Mouse (Mus musculus) forebrain, embryonic 12.5 days (tissue): ENCODE data around the gene Ggct. TPM values are rescaled to one million over a fixed set of nuclear protein-coding genes. Genes with fewer than 3 reads are reported as not detected.

ENCODE experiments used
- ATAC-seq: fragments of 200-750 bp; cut with Nextera tagmentation; 2 replicates; pipeline ENCODE4 v1.8.0; 2017; ENCODE audit warnings: moderate TSS enrichment; ENCODE audit not compliant: low FRiP score
- H3K27ac ChIP-seq: fragments of 300-500 bp; sonication (generic); 2 replicates; pipeline ENCODE4 v1.5.1; 2016; ENCODE audit warnings: mild to moderate bottlenecking
- H3K27me3 ChIP-seq: fragments of 300-500 bp; sonication (generic); 2 replicates; pipeline ENCODE4 v1.6.1; 2016; ENCODE audit warnings: mild to moderate bottlenecking
- H3K36me3 ChIP-seq: fragments of 300-500 bp; sonication (generic); replicated peaks from 2 replicates; pipeline ENCODE4 v1.6.1; 2016; ENCODE audit warnings: mild to moderate bottlenecking
- H3K4me1 ChIP-seq: fragments of 300-500 bp; sonication (generic); 2 replicates; pipeline ENCODE4 v1.6.1; 2016
- H3K4me2 ChIP-seq: fragments of 300-500 bp; sonication (generic); 2 replicates; pipeline ENCODE4 v1.6.1; 2016; ENCODE audit warnings: mild to moderate bottlenecking, moderate library complexity
- H3K4me3 ChIP-seq: fragments of 300-500 bp; sonication (generic); replicated peaks from 2 replicates; pipeline ENCODE4 v1.5.1; 2016; ENCODE audit warnings: mild to moderate bottlenecking
- H3K9ac ChIP-seq: fragments of 300-500 bp; sonication (generic); 2 replicates; pipeline ENCODE4 v1.6.1; 2016; ENCODE audit warnings: mild to moderate bottlenecking
- H3K9me3 ChIP-seq: fragments of 300-500 bp; sonication (generic); 2 replicates; pipeline ENCODE4 v1.6.1; 2016
- WGBS: fragments of 180-500 bp; shearing (Covaris S2); methylation state at CpG from one replicate; pipeline ENCODE4 v1.1.7; 2016; 5-methylcytosine and 5-hydroxymethylcytosine counted together
- polyA plus RNA-seq: library from polyadenylated mRNA; unstranded; fragments of >200 nt; fragmentation: Nextera tagmentation; extraction: Ambion mirVana; gene quantifications from 2 replicates; pipeline ENCODE4 v1.2.1, GENCODE M21; 2016

Gene Ggct
- polyA plus RNA-seq, result 9.3 and 9.4 TPM in 2 replicates

GRCm38 (mm10) chr6:54992734-54993260 lies at the start of gene Ggct:
Ggct (minus strand) TSS chr6:54992950.
- Histone ChIP-seq H3K4me3 (peak within 1 kb of the TSS; percentile 55), H3K4me1 (peaks cover 9% of the 10 kb centered on the region; the same call in 1 of the 2 replicates), H3K27me3 (peaks cover 15% of the 10 kb centered on the region; the same call in 1 of the 2 replicates), H3K9me3 (no peaks in the 10 kb centered on the region), H3K27ac (0 out of 2 replicates have a peak within 1 kb of the TSS, but pooled peaks have one; percentile 5), H3K36me3 (no peaks in the 10 kb centered on the region), H3K9ac (peak within 1 kb of the TSS; percentile 65), H3K4me2 (peak within 1 kb of the TSS; percentile 88)
- WGBS, result under 1% methylated on average over 41 of the region's 41 CpGs
- peak; percentile 100 for ATAC-seq

GRCm38 (mm10) chr6:55040031-55040430 lies 47.3 kb upstream of the Ggct start:
- WGBS, result 79% methylated on average over 1 of the region's 1 CpGs
- H3K9me3 ChIP-seq, result no peaks in the 10 kb centered on the region

GRCm38 (mm10) chr6:55039446-55039783 lies 46.7 kb upstream of the Ggct start:
- H3K4me2 ChIP-seq, result peak overlapping the region; percentile 68
- H3K4me3 ChIP-seq, result peak overlapping the region; percentile 93
- H3K9ac ChIP-seq, result no peak overlapping the region
- H3K9me3 ChIP-seq, result no peaks in the 10 kb centered on the region
- peaks cover 25% of the 10 kb centered on the region for H3K4me1 ChIP-seq
- 81% methylated on average over 6 of the region's 6 CpGs for WGBS
- no peaks in the 10 kb centered on the region for H3K27me3 ChIP-seq
- no peak for ATAC-seq
- no peaks in the 10 kb centered on the region for H3K36me3 ChIP-seq
- H3K27ac ChIP-seq, result no peak overlapping the region

More at GRCm38 (mm10) chr6:55040031-55040430, 47.3 kb upstream of the Ggct start:
- H3K27ac ChIP-seq, result no peak overlapping the region
- H3K4me2 ChIP-seq, result no peak overlapping the region
- no peak for ATAC-seq
- H3K4me1 ChIP-seq, result peaks cover 25% of the 10 kb centered on the region
- H3K36me3 ChIP-seq, result no peaks in the 10 kb centered on the region
- H3K4me3 ChIP-seq, result no peak overlapping the region
- no peaks in the 10 kb centered on the region for H3K27me3 ChIP-seq
- no peak overlapping the region for H3K9ac ChIP-seq

GRCm38 (mm10) chr6:55038671-55039445 lies 46.1 kb upstream of the Ggct start:
- H3K27ac ChIP-seq, result peak overlapping the region; percentile 95
- H3K36me3 ChIP-seq, result no peaks in the 10 kb centered on the region
- peak overlapping the region; percentile 88 for H3K9ac ChIP-seq
- peak overlapping the region; percentile 68 for H3K4me2 ChIP-seq
- H3K27me3 ChIP-seq, result no peaks in the 10 kb centered on the region
- peaks cover 25% of the 10 kb centered on the region for H3K4me1 ChIP-seq
- no peaks in the 10 kb centered on the region for H3K9me3 ChIP-seq
- WGBS, result 2% methylated on average over 12 of the region's 12 CpGs
- ATAC-seq, result 0 out of 2 replicates have a peak, but pooled peaks have one; percentile 25
- H3K4me3 ChIP-seq, result peak overlapping the region; percentile 93

GRCm38 (mm10) chr6:55037799-55038670 lies 45.3 kb upstream of the Ggct start, which contains the start of gene Gars:
Gars (plus strand) TSS chr6:55038007.
- under 1% methylated on average over 87 of the region's 87 CpGs for WGBS
- no peaks in the 10 kb centered on the region for H3K27me3 ChIP-seq
- peak within 1 kb of the TSS; percentile 93 for H3K4me3 ChIP-seq
- H3K4me2 ChIP-seq, result peak within 1 kb of the TSS; percentile 68
- peak within 1 kb of the TSS; percentile 95 for H3K27ac ChIP-seq
- peak within 1 kb of the TSS; percentile 88 for H3K9ac ChIP-seq
- no peaks in the 10 kb centered on the region for H3K9me3 ChIP-seq
- no peaks in the 10 kb centered on the region for H3K36me3 ChIP-seq
- peaks cover 22% of the 10 kb centered on the region for H3K4me1 ChIP-seq
- peak; percentile 95 for ATAC-seq

GRCm38 (mm10) chr6:55036731-55037130 lies 44.0 kb upstream of the Ggct start:
- H3K4me1 ChIP-seq, result peaks cover 20% of the 10 kb centered on the region
- 93% methylated on average over 4 of the region's 4 CpGs for WGBS
- no peaks in the 10 kb centered on the region for H3K36me3 ChIP-seq
- H3K4me3 ChIP-seq, result no peak overlapping the region
- no peaks in the 10 kb centered on the region for H3K27me3 ChIP-seq
- no peaks in the 10 kb centered on the region for H3K9me3 ChIP-seq
- H3K9ac ChIP-seq, result no peak overlapping the region
- no peak overlapping the region for H3K4me2 ChIP-seq
- ATAC-seq, result no peak
- no peak overlapping the region for H3K27ac ChIP-seq

- ATAC-seq, result no peak
- Histone ChIP-seq H3K4me2 (no peak overlapping the region), H3K4me3 (no peak overlapping the region), H3K27me3 (no peaks in the 10 kb centered on the region), H3K36me3 (no peaks in the 10 kb centered on the region), H3K9ac (no peak overlapping the region), H3K27ac (no peak overlapping the region), H3K4me1 (no peaks in the 10 kb centered on the region), H3K9me3 (no peaks in the 10 kb centered on the region)
- WGBS, result 80% methylated on average over 2 of the region's 2 CpGs
These were observed 34.9 kb upstream of the Ggct start for GRCm38 (mm10) chr6:55027642-55028041.

- H3K4me3 ChIP-seq, result no peak overlapping the region
- no peaks in the 10 kb centered on the region for H3K36me3 ChIP-seq
- H3K27ac ChIP-seq, result no peak overlapping the region
- H3K9me3 ChIP-seq, result no peaks in the 10 kb centered on the region
- peaks cover 16% of the 10 kb centered on the region for H3K27me3 ChIP-seq
- no peak overlapping the region for H3K4me2 ChIP-seq
- no peaks in the 10 kb centered on the region for H3K4me1 ChIP-seq
- ATAC-seq, result no peak
- WGBS, result 88% methylated on average over 7 of the region's 7 CpGs
- H3K9ac ChIP-seq, result no peak overlapping the region
These were observed 29.1 kb upstream of the Ggct start for GRCm38 (mm10) chr6:55021806-55022205.

- no peak overlapping the region for H3K27ac ChIP-seq
- H3K9me3 ChIP-seq, result 0 out of 2 replicates have a peak, but pooled peaks cover 4% of the 10 kb centered on the region
- WGBS, result 53% methylated on average over 2 of the region's 2 CpGs
- no peak overlapping the region for H3K4me2 ChIP-seq
- H3K9ac ChIP-seq, result no peak overlapping the region
- no peaks in the 10 kb centered on the region for H3K36me3 ChIP-seq
- no peak overlapping the region for H3K4me3 ChIP-seq
- peaks cover 3% of the 10 kb centered on the region; the same call in 1 of the 2 replicates for H3K4me1 ChIP-seq
- H3K27me3 ChIP-seq, result peaks cover 46% of the 10 kb centered on the region
- ATAC-seq, result no peak
These were observed 25.7 kb upstream of the Ggct start for GRCm38 (mm10) chr6:55018417-55018816.

- H3K9ac ChIP-seq, result no peak overlapping the region
- peaks cover 60% of the 10 kb centered on the region for H3K27me3 ChIP-seq
- H3K9me3 ChIP-seq, result 0 out of 2 replicates have a peak, but pooled peaks cover 4% of the 10 kb centered on the region
These were observed 24.2 kb upstream of the Ggct start for GRCm38 (mm10) chr6:55016710-55017583.

GRCm38 (mm10) chr6:55016236-55016635 lies 23.5 kb upstream of the Ggct start:
- no peak for ATAC-seq
- H3K27ac ChIP-seq, result no peak overlapping the region
- H3K27me3 ChIP-seq, result peaks cover 66% of the 10 kb centered on the region
- 0 out of 2 replicates have a peak, but pooled peaks cover 4% of the 10 kb centered on the region for H3K9me3 ChIP-seq
- WGBS, result 22% methylated on average over 5 of the region's 5 CpGs
- no peak overlapping the region for H3K9ac ChIP-seq
- H3K36me3 ChIP-seq, result no peaks in the 10 kb centered on the region
- H3K4me2 ChIP-seq, result no peak overlapping the region
- peaks cover 3% of the 10 kb centered on the region; the same call in 1 of the 2 replicates for H3K4me1 ChIP-seq
- no peak overlapping the region for H3K4me3 ChIP-seq

More at GRCm38 (mm10) chr6:55016710-55017583, 24.2 kb upstream of the Ggct start:
- Histone ChIP-seq H3K4me1 (peaks cover 3% of the 10 kb centered on the region; the same call in 1 of the 2 replicates), H3K36me3 (no peaks in the 10 kb centered on the region), H3K4me3 (no peak overlapping the region), H3K4me2 (0 out of 2 replicates have a peak overlapping the region, but pooled peaks have one; percentile 0), H3K27ac (no peak overlapping the region)
- 29% methylated on average over 15 of the region's 15 CpGs for WGBS
- ATAC-seq, result peak; percentile 60; the same call in 1 of the 2 replicates
